Mouse (Mus musculus) frontal cortex, adult (tissue): ENCODE measurements at regions not wholly inside any gene's neighbourhood (a gene's known extent, or its start where the extent isn't known, plus 50 kb on each side); places are given as distances from the start of the nearest gene placed in this dataset.

Source experiments
- ATAC-seq: cut with Nextera tagmentation; 2 replicates; pipeline ENCODE4 v1.9.2; 2017; ENCODE audit warnings: mild to moderate bottlenecking, moderate library complexity, mixed read lengths; ENCODE audit not compliant: low TSS enrichment

GRCm38 (mm10) chr9:30174646-30175045 lies 211.7 kb upstream of the Ntm start:
- no peak for ATAC-seq

- no peak for ATAC-seq
Measured at GRCm38 (mm10) chr9:30175376-30175775, 212.4 kb upstream of the Ntm start.

GRCm38 (mm10) chr9:30183409-30183808 lies 220.5 kb upstream of the Ntm start:
- no peak for ATAC-seq

- no peak for ATAC-seq
Measured at GRCm38 (mm10) chr9:30184996-30185763, 222.2 kb upstream of the Ntm start.

- no peak for ATAC-seq
Measured at GRCm38 (mm10) chr9:30186261-30186660, 223.3 kb upstream of the Ntm start.

- ATAC-seq, result no peak
Measured at GRCm38 (mm10) chr9:30190078-30190477, 227.1 kb upstream of the Ntm start.

GRCm38 (mm10) chr9:30191119-30191518 lies 228.2 kb upstream of the Ntm start:
- peak; percentile 87 for ATAC-seq

GRCm38 (mm10) chr9:30191902-30192301 lies 229.0 kb upstream of the Ntm start:
- ATAC-seq, result peak; percentile 77; the same call in 1 of the 2 replicates

- no peak for ATAC-seq
Measured at GRCm38 (mm10) chr9:30194866-30195265, 231.9 kb upstream of the Ntm start.

GRCm38 (mm10) chr9:30202411-30202810 lies 224.5 kb upstream of the Snx19 start:
- ATAC-seq, result no peak

- peak; percentile 48; the same call in 1 of the 2 replicates for ATAC-seq
Measured at GRCm38 (mm10) chr9:30207631-30208030, 219.3 kb upstream of the Snx19 start.

GRCm38 (mm10) chr9:30209806-30210205 lies 217.1 kb upstream of the Snx19 start:
- no peak for ATAC-seq

- peak; percentile 97 for ATAC-seq
Measured at GRCm38 (mm10) chr9:30212471-30213075, 214.3 kb upstream of the Snx19 start.

- ATAC-seq, result peak; percentile 97
Measured at GRCm38 (mm10) chr9:30234501-30235163, 192.3 kb upstream of the Snx19 start.

GRCm38 (mm10) chr9:30235791-30236190 lies 191.1 kb upstream of the Snx19 start:
- ATAC-seq, result no peak

GRCm38 (mm10) chr9:30242107-30242506 lies 184.8 kb upstream of the Snx19 start:
- ATAC-seq, result no peak

GRCm38 (mm10) chr9:30264533-30265168 lies 162.3 kb upstream of the Snx19 start:
- ATAC-seq, result peak; percentile 90

GRCm38 (mm10) chr9:30271081-30271480 lies 155.8 kb upstream of the Snx19 start:
- no peak for ATAC-seq

- ATAC-seq, result no peak
Measured at GRCm38 (mm10) chr9:30273836-30274235, 153.1 kb upstream of the Snx19 start.

- ATAC-seq, result no peak
Measured at GRCm38 (mm10) chr9:30278231-30278630, 148.7 kb upstream of the Snx19 start.

- ATAC-seq, result peak; percentile 52
Measured at GRCm38 (mm10) chr9:30283080-30283770, 143.7 kb upstream of the Snx19 start.

GRCm38 (mm10) chr9:30283771-30284148 lies 143.1 kb upstream of the Snx19 start:
- peak; percentile 82 for ATAC-seq
